Mouse (Mus musculus) 416B (cell line): ENCODE results near the gene Hist1h3a.

Source experiments
- DNase-seq: peaks from one replicate; pipeline ENCODE4 v3.0.0; 2011; ENCODE audit warnings: low read depth

The Hist1h3a gene

GRCm38 (mm10) chr13:23759251-23759771 lies 2.9 kb downstream of the Hist1h3a start:
- DNase-seq: peak; percentile 19

GRCm38 (mm10) chr13:23757921-23758320 lies 4.3 kb downstream of the Hist1h3a start:
- peak; percentile 55 for DNase-seq

GRCm38 (mm10) chr13:23757211-23757773 lies 4.9 kb downstream of the Hist1h3a start:
- peak; percentile 91 for DNase-seq

- DNase-seq: peak; percentile 99
Observed at GRCm38 (mm10) chr13:23756790-23757189, 5.4 kb downstream of the Hist1h3a start, which contains the start of gene Hist1h4b. Hist1h4b (plus strand) TSS chr13:23757013.

GRCm38 (mm10) chr13:23755000-23755399 lies 7.2 kb downstream of the Hist1h3a start:
- DNase-seq: no peak

- DNase-seq: peak; percentile 59
Observed at GRCm38 (mm10) chr13:23753314-23754078, 8.7 kb downstream of the Hist1h3a start.

- peak; percentile 79 for DNase-seq
Observed at GRCm38 (mm10) chr13:23752742-23753172, 9.4 kb downstream of the Hist1h3a start.

- DNase-seq: peak; percentile 100
Observed at GRCm38 (mm10) chr13:23752067-23752741, 10.0 kb downstream of the Hist1h3a start, which contains the start of gene Hist1h3b. Hist1h3b (plus strand) TSS chr13:23752267.

GRCm38 (mm10) chr13:23751478-23751956 lies 10.7 kb downstream of the Hist1h3a start:
- no peak for DNase-seq

GRCm38 (mm10) chr13:23750839-23751477 lies 11.2 kb downstream of the Hist1h3a start, which contains the start of gene Hist1h2ab:
Hist1h2ab (plus strand) TSS chr13:23751126.
- DNase-seq: peak; percentile 97

- peak; percentile 44 for DNase-seq
Observed at GRCm38 (mm10) chr13:23749563-23750121, 12.5 kb downstream of the Hist1h3a start.

- peak; percentile 67 for DNase-seq
Observed at GRCm38 (mm10) chr13:23747892-23748288, 14.3 kb downstream of the Hist1h3a start.

- DNase-seq: peak; percentile 89
Observed at GRCm38 (mm10) chr13:23747081-23747891, 14.9 kb downstream of the Hist1h3a start.

- peak; percentile 100 for DNase-seq
Observed at GRCm38 (mm10) chr13:23746201-23747080, 15.7 kb downstream of the Hist1h3a start, which contains the start of gene Hist1h2bb. Hist1h2bb (plus strand) TSS chr13:23746734.

GRCm38 (mm10) chr13:23745381-23746161 lies 16.6 kb downstream of the Hist1h3a start, which contains the start of gene Hist1h3c:
Hist1h3c (minus strand) TSS chr13:23745602.
- peak; percentile 99 for DNase-seq

GRCm38 (mm10) chr13:23744421-23745380 lies 17.5 kb downstream of the Hist1h3a start:
- peak; percentile 89 for DNase-seq

GRCm38 (mm10) chr13:23743963-23744362 lies 18.2 kb downstream of the Hist1h3a start:
- peak; percentile 69 for DNase-seq
